Mouse (Mus musculus) heart, postnatal 0 days (tissue): ENCODE data around the gene Vmn2r94. TPM values are rescaled to one million over a fixed set of nuclear protein-coding genes. Genes with fewer than 3 reads are reported as not detected.

ENCODE experiments used
- ATAC-seq: fragments of 200-750 bp; cut with Nextera tagmentation; 2 replicates; pipeline ENCODE4 v1.8.0; 2017; ENCODE audit warnings: low read depth, moderate number of reproducible peaks, moderate library complexity; ENCODE audit not compliant: insufficient read depth
- DNase-seq: peaks from one replicate; pipeline ENCODE4 v3.0.0-alpha.2; 2016; ENCODE audit warnings: low spot score
- H3K27ac ChIP-seq: fragments of 300-500 bp; sonication (generic); 2 replicates; pipeline ENCODE4 v1.5.1; 2014; ENCODE audit warnings: low read depth, mild to moderate bottlenecking
- H3K27me3 ChIP-seq: fragments of 300-500 bp; sonication (generic); 2 replicates; pipeline ENCODE4 v1.6.1; 2014; ENCODE audit warnings: low read length, mixed read lengths; ENCODE audit not compliant: control insufficient read depth, insufficient read depth
- H3K36me3 ChIP-seq: fragments of 300-500 bp; sonication (generic); replicated peaks from 2 replicates; pipeline ENCODE4 v1.6.1; 2014; ENCODE audit warnings: low read length, mixed read lengths; ENCODE audit not compliant: control insufficient read depth, insufficient read depth
- H3K4me1 ChIP-seq: fragments of 300-500 bp; sonication (generic); 2 replicates; pipeline ENCODE4 v1.6.1; 2014; ENCODE audit warnings: antibody characterized with exemption; ENCODE audit not compliant: control insufficient read depth, insufficient read depth
- H3K4me2 ChIP-seq: fragments of 300-500 bp; sonication (generic); 2 replicates; pipeline ENCODE4 v1.6.1; 2014; ENCODE audit warnings: low read depth, mild to moderate bottlenecking, low read length, moderate library complexity
- H3K4me3 ChIP-seq: fragments of 300-500 bp; sonication (generic); 2 replicates; pipeline ENCODE4 v1.5.1; 2014; ENCODE audit warnings: low read depth, low read length
- H3K9ac ChIP-seq: fragments of 300-500 bp; sonication (generic); replicated peaks from 2 replicates; pipeline ENCODE4 v1.6.1; 2014; ENCODE audit warnings: low read depth, low read length, mixed read lengths
- H3K9me3 ChIP-seq: fragments of 300-500 bp; sonication (generic); replicated peaks from 2 replicates; pipeline ENCODE4 v1.6.1; 2016; ENCODE audit warnings: low read length; ENCODE audit not compliant: control insufficient read depth
- CTCF ChIP-seq: IDR thresholded peaks from 2 replicates; pipeline ENCODE4 v1.5.1; 2016; ENCODE audit warnings: antibody characterized with exemption, control low read depth, low read depth
- EP300 ChIP-seq: IDR thresholded peaks from 2 replicates; pipeline ENCODE4 v1.6.1; 2016; ENCODE audit warnings: antibody characterized with exemption, low read depth
- WGBS: fragments of 180-500 bp; shearing (Covaris S2); extraction: QIAGEN DNeasy Blood & Tissue Kit; methylation state at CpG from one replicate; pipeline ENCODE4 v1.1.7; 2014; 5-methylcytosine and 5-hydroxymethylcytosine counted together
- polyA plus RNA-seq: library from polyadenylated mRNA; unstranded; fragments of >200 nt; fragmentation: Nextera tagmentation; extraction: Ambion mirVana; gene quantifications from 2 replicates; pipeline ENCODE4 v1.2.1, GENCODE M21; 2015
- total RNA-seq: library from RNA; depleted of rRNA; stranded (reverse); fragments of >200 nt; gene quantifications from 2 replicates; pipeline ENCODE4 v1.2.3, GENCODE M21; 2014; ENCODE audit warnings: low replicate concordance; rRNA removed

The Vmn2r94 gene
- total RNA-seq (not detected in 2 replicates), polyA plus RNA-seq (not detected in 2 replicates)

GRCm38 (mm10) chr17:18277656-18278055 is at the start of gene Vmn2r94:
TSS of gene Vmn2r94 (minus strand) at chr17:18277756.
- H3K9me3 ChIP-seq = 0 out of 2 replicates have a peak, but pooled peaks cover 7% of the 10 kb centered on the region
- ATAC-seq (no peak), DNase-seq (no peak)
- no peak for TF ChIP-seq CTCF
- no peak for TF ChIP-seq EP300
- H3K36me3 ChIP-seq = no peaks in the 10 kb centered on the region
- H3K27ac ChIP-seq = no peak within 1 kb of the TSS
- H3K4me2 ChIP-seq = no peak within 1 kb of the TSS
- no peaks in the 10 kb centered on the region for H3K27me3 ChIP-seq
- H3K9ac ChIP-seq = no peak within 1 kb of the TSS
- H3K4me1 ChIP-seq = no peaks in the 10 kb centered on the region
- H3K4me3 ChIP-seq = no peak within 1 kb of the TSS
- 41% methylated on average over 2 of the region's 2 CpGs for WGBS

GRCm38 (mm10) chr17:18323031-18323430 is 45.5 kb upstream of the Vmn2r94 start:
- TF ChIP-seq CTCF (no peak), EP300 (no peak)
- H3K4me2 ChIP-seq = no peak overlapping the region
- no peak overlapping the region for H3K4me3 ChIP-seq
- peaks cover 7% of the 10 kb centered on the region; the same call in 1 of the 2 replicates for H3K9me3 ChIP-seq
- no peaks in the 10 kb centered on the region for H3K27me3 ChIP-seq
- WGBS = 86% methylated on average over 2 of the region's 2 CpGs
- no peak for ATAC-seq
- no peak overlapping the region for H3K27ac ChIP-seq
- H3K4me1 ChIP-seq = no peaks in the 10 kb centered on the region
- H3K36me3 ChIP-seq = no peaks in the 10 kb centered on the region
- H3K9ac ChIP-seq = no peak overlapping the region
- no peak for DNase-seq

DNA sequence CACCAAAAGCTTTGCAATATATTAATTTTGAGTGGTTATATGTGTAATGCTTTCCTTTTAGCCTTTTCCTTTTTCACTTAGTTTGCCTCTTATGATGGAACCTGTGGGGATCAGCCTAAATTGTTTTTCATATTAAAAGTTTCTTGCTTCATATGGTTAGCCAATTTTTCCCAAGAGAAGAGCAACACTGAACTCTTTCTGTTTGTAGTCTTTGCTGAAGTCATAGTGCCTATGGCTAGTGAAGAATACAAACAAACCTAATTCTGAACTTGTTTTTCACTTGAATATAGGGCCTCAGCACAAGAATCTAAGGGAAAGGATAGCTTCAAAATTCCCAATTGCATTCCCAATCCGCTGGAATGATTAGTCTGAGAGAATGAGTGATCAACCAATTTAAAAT is 20.2 kb upstream of the Vmn2r94 start, which contains the start of gene Vmn2r93:
Gene Vmn2r93 (plus strand): TSS at position 301 of the 400 bp plus-strand sequence.
- Histone ChIP-seq H3K9ac (no peak within 1 kb of the TSS), H3K4me3 (no peak within 1 kb of the TSS), H3K4me1 (no peaks in the 10 kb centered on the region), H3K27me3 (no peaks in the 10 kb centered on the region), H3K36me3 (no peaks in the 10 kb centered on the region), H3K27ac (no peak within 1 kb of the TSS), H3K4me2 (no peak within 1 kb of the TSS), H3K9me3 (0 out of 2 replicates have a peak, but pooled peaks cover 2% of the 10 kb centered on the region)
- TF ChIP-seq EP300 (no peak), CTCF (no peak)
- no peak for DNase-seq
- 15% methylated on average over 1 of the region's 1 CpGs for WGBS
- no peak for ATAC-seq

- no peaks in the 10 kb centered on the region for H3K27me3 ChIP-seq
- H3K4me3 ChIP-seq = no peak overlapping the region
- no peak overlapping the region for H3K27ac ChIP-seq
- no peaks in the 10 kb centered on the region for H3K4me1 ChIP-seq
- H3K9ac ChIP-seq = no peak overlapping the region
- ATAC-seq = no peak
- H3K4me2 ChIP-seq = no peak overlapping the region
- 0 out of 2 replicates have a peak, but pooled peaks cover 5% of the 10 kb centered on the region for H3K9me3 ChIP-seq
- DNase-seq = no peak
- TF ChIP-seq EP300 (no peak), CTCF (no peak)
- H3K36me3 ChIP-seq = no peaks in the 10 kb centered on the region
- 73% methylated on average over 13 of the region's 14 CpGs for WGBS
These were observed 40.6 kb downstream of the Vmn2r94 start for GRCm38 (mm10) chr17:18236931-18237330.

DNA sequence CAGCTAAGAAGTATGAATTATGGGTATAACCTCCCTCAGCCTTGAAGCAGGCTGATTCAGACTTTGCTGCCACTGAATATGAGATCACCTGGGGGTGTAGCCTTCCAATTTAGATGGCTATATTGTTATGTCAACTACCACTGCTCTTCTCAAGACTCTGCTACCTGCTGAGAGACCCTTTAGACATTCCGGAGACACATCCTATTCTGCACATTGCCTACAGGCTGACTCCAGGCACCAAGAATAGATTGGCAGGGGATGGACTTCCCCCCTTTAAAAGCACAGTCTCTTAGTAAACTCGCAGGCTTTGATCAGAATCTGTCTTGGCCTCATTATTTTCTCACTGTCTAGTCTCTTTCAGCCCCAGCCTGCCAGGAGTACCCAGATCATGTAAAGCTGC is 45.6 kb downstream of the Vmn2r94 start:
- H3K27ac ChIP-seq = no peak overlapping the region
- no peaks in the 10 kb centered on the region for H3K36me3 ChIP-seq
- 0 out of 2 replicates have a peak, but pooled peaks cover 4% of the 10 kb centered on the region for H3K9me3 ChIP-seq
- H3K27me3 ChIP-seq = no peaks in the 10 kb centered on the region
- H3K9ac ChIP-seq = no peak overlapping the region
- TF ChIP-seq CTCF (no peak), EP300 (no peak)
- no peak for DNase-seq
- H3K4me1 ChIP-seq = no peaks in the 10 kb centered on the region
- no peak overlapping the region for H3K4me3 ChIP-seq
- 59% methylated on average over 2 of the region's 2 CpGs for WGBS
- no peak overlapping the region for H3K4me2 ChIP-seq
- ATAC-seq = no peak

DNA sequence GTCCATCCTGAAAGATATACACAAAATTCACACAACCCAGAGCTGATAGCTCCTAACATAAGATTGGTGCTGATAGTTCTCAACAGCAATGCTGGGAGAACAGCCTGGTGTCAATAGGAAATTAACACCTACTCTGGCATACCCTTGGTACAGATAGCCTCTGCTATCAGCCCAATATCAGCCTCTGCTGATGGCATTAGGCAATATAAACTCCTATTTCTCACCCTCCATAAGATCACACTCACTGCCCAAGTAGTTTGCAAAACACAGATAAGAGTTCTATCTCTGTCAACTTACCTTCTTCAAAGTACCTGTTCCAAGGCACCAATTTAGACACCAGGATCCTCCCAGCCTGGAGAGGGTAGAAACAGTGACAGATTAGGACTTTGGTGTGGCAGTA is 56.3 kb downstream of the Vmn2r94 start:
- TF ChIP-seq EP300 (no peak), CTCF (no peak)
- Histone ChIP-seq H3K4me2 (no peak overlapping the region), H3K9ac (no peak overlapping the region), H3K9me3 (peaks cover 6% of the 10 kb centered on the region), H3K36me3 (no peaks in the 10 kb centered on the region), H3K4me1 (no peaks in the 10 kb centered on the region), H3K27ac (no peak overlapping the region), H3K4me3 (no peak overlapping the region), H3K27me3 (no peaks in the 10 kb centered on the region)
- no peak for DNase-seq
- no peak for ATAC-seq

Other genes starting within 250 kb of the Vmn2r94 start
- gene Vmn2r124, start 228.3 kb downstream of the Vmn2r94 start, total RNA-seq = not detected in 2 replicates
- gene Vmn2r124, start 228.3 kb downstream of the Vmn2r94 start, polyA plus RNA-seq = not detected in 2 replicates
- gene Vmn2r91, start 192.7 kb downstream of the Vmn2r94 start, total RNA-seq = not detected in 2 replicates
- gene Vmn2r91, start 192.7 kb downstream of the Vmn2r94 start, polyA plus RNA-seq = not detected in 2 replicates
- not detected in 2 replicates for gene Vmn2r92, start 125.9 kb downstream of the Vmn2r94 start, total RNA-seq
- gene Vmn2r92, start 125.9 kb downstream of the Vmn2r94 start, polyA plus RNA-seq = not detected in 2 replicates
- not detected in 2 replicates for gene Vmn2r93, start 20.3 kb upstream of the Vmn2r94 start, total RNA-seq
- not detected in 2 replicates for gene Vmn2r93, start 20.3 kb upstream of the Vmn2r94 start, polyA plus RNA-seq
- not detected in 2 replicates for gene Vmn2r95, start 146.3 kb upstream of the Vmn2r94 start, total RNA-seq
- gene Vmn2r95, start 146.3 kb upstream of the Vmn2r94 start, polyA plus RNA-seq = not detected in 2 replicates